ENCODE assay signal across 8 mouse cellular contexts in the genomic region with DNA sequence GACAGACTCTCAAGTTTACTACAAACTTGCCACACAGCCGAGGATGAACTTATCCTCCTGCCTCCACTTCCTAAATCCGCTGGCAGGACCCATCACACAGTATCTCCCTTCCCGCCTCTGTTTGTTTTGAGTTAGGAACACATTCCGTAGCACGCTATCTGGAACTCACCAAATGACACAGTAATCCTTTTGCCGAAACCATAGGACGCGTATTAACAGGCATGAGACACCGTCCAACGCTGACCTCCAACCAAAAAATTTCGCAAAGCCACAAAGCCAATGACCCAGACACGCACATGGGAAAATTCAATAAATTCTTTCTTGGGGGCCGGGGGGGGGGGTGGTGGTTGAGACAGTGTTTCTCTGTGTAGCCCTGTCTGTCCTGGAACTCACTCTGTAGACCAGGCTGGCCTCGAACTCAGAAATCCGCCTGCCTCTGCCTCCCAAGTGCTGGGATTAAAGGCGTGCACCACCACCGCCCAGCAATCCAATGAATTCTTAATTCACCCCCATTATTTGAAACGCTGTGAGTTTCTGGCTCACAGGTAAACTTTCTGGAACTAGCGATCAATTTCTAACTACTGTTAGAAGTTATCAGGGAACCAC. TPM values are rescaled to one million over a fixed set of nuclear protein-coding genes. Genes with fewer than 3 reads are reported as not detected.
DNase-seq lines count a peak whose midpoint lies in the region; ATAC-seq and TF ChIP-seq lines count a peak whose summit lies in the region.

No protein-coding gene starts in this region.

- peak overlapping the region; percentile 42 for H3ac ChIP-seq in C2C12 (ENCODE audit: control insufficient read depth, insufficient read length, low read depth)

- DNase-seq in liver, embryonic 13.5 days: no peak
- DNase-seq in ovary, postnatal 10 days (ENCODE audit: low spot score): no peak
- no peak for DNase-seq in frontal cortex, postnatal 10 days (ENCODE audit: low spot score in 2 of 2)
- no peak for DNase-seq in left cerebral cortex, postnatal 25 days (ENCODE audit: low spot score in 2 of 2)

- H3K4me2 ChIP-seq in forebrain, embryonic 12.5 days: peak overlapping the region; percentile 69
- peak overlapping the region; percentile 76 for H3K4me2 ChIP-seq in liver, embryonic 13.5 days

- 65% methylated on average over 19 of the region's 19 CpGs for WGBS in forebrain, embryonic 12.5 days
- 45% methylated on average over 19 of the region's 19 CpGs for WGBS in liver, embryonic 13.5 days (ENCODE audit: insufficient replicate concordance)

- peaks cover 44% of the 10 kb centered on the region for H3K79me2 ChIP-seq in C2C12 (ENCODE audit: control insufficient read depth, insufficient read depth)

- H3K27ac ChIP-seq in forebrain, embryonic 12.5 days: peak overlapping the region; percentile 82; the same call in 1 of the 2 replicates
- peak overlapping the region; percentile 76 for H3K27ac ChIP-seq in liver, embryonic 13.5 days

- H3K27me3 ChIP-seq in erythroblast, embryonic 14.5 days (ENCODE audit: control insufficient read depth): no peaks in the 10 kb centered on the region
- H3K27me3 ChIP-seq in C2C12 (ENCODE audit: control insufficient read depth, insufficient read depth, insufficient read length): no peaks in the 10 kb centered on the region
- H3K27me3 ChIP-seq in forebrain, embryonic 12.5 days: no peaks in the 10 kb centered on the region
- no peaks in the 10 kb centered on the region for H3K27me3 ChIP-seq in liver, embryonic 13.5 days

- intact Hi-C loops in left cerebral cortex, postnatal 25 days (cut with DNase I): no loop called here

- no peaks in the 10 kb centered on the region for H3K9me3 ChIP-seq in erythroblast, embryonic 14.5 days (ENCODE audit: control insufficient read depth, low read length)
- H3K9me3 ChIP-seq in forebrain, embryonic 12.5 days: no peaks in the 10 kb centered on the region
- H3K9me3 ChIP-seq in liver, embryonic 13.5 days (replicated peaks): no peaks in the 10 kb centered on the region

- peaks cover 29% of the 10 kb centered on the region for H3K4me1 ChIP-seq in erythroblast, embryonic 14.5 days (ENCODE audit: control insufficient read depth)
- H3K4me1 ChIP-seq in forebrain, embryonic 12.5 days: peaks cover 17% of the 10 kb centered on the region
- H3K4me1 ChIP-seq in liver, embryonic 13.5 days (replicated peaks): peaks cover 26% of the 10 kb centered on the region

- TF ChIP-seq CTCF in C2C12 (IDR thresholded peaks at IDR 0.05; ENCODE audit: control insufficient read depth, insufficient read depth, insufficient read length): no peak

- peak overlapping the region; percentile 88 for H3K4me3 ChIP-seq in erythroblast, embryonic 14.5 days (replicated peaks)
- peak overlapping the region; percentile 100 for H3K4me3 ChIP-seq in C2C12 (ENCODE audit: insufficient read depth, poor library complexity, severe bottlenecking)
- H3K4me3 ChIP-seq in forebrain, embryonic 12.5 days (replicated peaks): peak overlapping the region; percentile 82
- peak overlapping the region; percentile 73 for H3K4me3 ChIP-seq in liver, embryonic 13.5 days (replicated peaks)

- peaks cover 26% of the 10 kb centered on the region for H3K36me3 ChIP-seq in erythroblast, embryonic 14.5 days (ENCODE audit: control insufficient read depth)
- H3K36me3 ChIP-seq in C2C12 (ENCODE audit: control insufficient read depth, insufficient read depth): peaks cover 28% of the 10 kb centered on the region
- H3K36me3 ChIP-seq in forebrain, embryonic 12.5 days (replicated peaks): peaks cover 17% of the 10 kb centered on the region
- H3K36me3 ChIP-seq in liver, embryonic 13.5 days: peaks cover 21% of the 10 kb centered on the region

- peaks cover 37% of the 10 kb centered on the region for H3K79me3 ChIP-seq in C2C12 (ENCODE audit: low read depth)

- ATAC-seq in erythroblast, adult 5-6 weeks (replicated peaks; ENCODE audit: low FRiP score, poor library complexity, severe bottlenecking): no peak
- ATAC-seq in forebrain, embryonic 12.5 days (ENCODE audit: low FRiP score): peak; percentile 40
- ATAC-seq in liver, embryonic 13.5 days (ENCODE audit: low read depth): peak; percentile 10; the same call in 1 of the 2 replicates

- peak overlapping the region; percentile 78 for H3K9ac ChIP-seq in forebrain, embryonic 12.5 days
- H3K9ac ChIP-seq in liver, embryonic 13.5 days: peak overlapping the region; percentile 81

TF ChIP-seq in C2C12, 6 proteins besides CTCF, POLR2A, EP300 and RAD21:
- no peak for TF ChIP-seq MAX (IDR thresholded peaks at IDR 0.05)
- TF ChIP-seq CEBPB (IDR thresholded peaks at IDR 0.05; ENCODE audit: low read depth): no peak
- TF ChIP-seq MYOD1 (IDR thresholded peaks at IDR 0.05; ENCODE audit: control insufficient read depth, insufficient read length, low read depth): no peak
- TF ChIP-seq FOSL1 (IDR thresholded peaks at IDR 0.05; ENCODE audit: insufficient read depth, low read length, poor library complexity, severe bottlenecking): no peak
- TF ChIP-seq USF1 (IDR thresholded peaks at IDR 0.05; ENCODE audit: low read depth): no peak
- TF ChIP-seq MYOG (IDR thresholded peaks at IDR 0.05; ENCODE audit: control insufficient read depth, extremely low read depth, insufficient read length): no peak

RNA-seq across cellular contexts. Expression of gene Nup155, which starts 0.6 kb away (rescaled TPM):
- 0.07 and 0.11 TPM in 2 replicates for polyA plus RNA-seq in erythroblast, embryonic 14.5 days (2012)
- total RNA-seq in erythroblast, adult 5-6 weeks (2015; ENCODE audit: low replicate concordance): 8.5 and 17.3 TPM in 2 replicates
- 19.4 and 23.5 TPM in 2 replicates for total RNA-seq in erythroblast, adult 5-6 weeks (2017; ENCODE audit: low replicate concordance)
- polyA plus RNA-seq in C2C12 (2012; fragmentation: generic; extraction: Trizol): 19.5 TPM
- polyA plus RNA-seq in forebrain, embryonic 12.5 days (2016; fragmentation: Nextera tagmentation; extraction: Ambion mirVana): 26.7 and 29.7 TPM in 2 replicates
- polyA plus RNA-seq in liver, embryonic 13.5 days (2015; fragmentation: Nextera tagmentation; extraction: Ambion mirVana): 11.6 and 16.5 TPM in 2 replicates
- total RNA-seq in left cerebral cortex, postnatal 25 days (2021): 10 to 100 TPM; 17.1 to 18.8 TPM

RNA-seq across cellular contexts. Expression of gene Wdr70, which starts 9.5 kb away (rescaled TPM):
- polyA plus RNA-seq in erythroblast, embryonic 14.5 days (2012): 4.9 and 5.1 TPM in 2 replicates
- total RNA-seq in erythroblast, adult 5-6 weeks (2015; ENCODE audit: low replicate concordance): 8.6 and 28.4 TPM in 2 replicates
- total RNA-seq in erythroblast, adult 5-6 weeks (2017; ENCODE audit: low replicate concordance): 16.9 and 25.1 TPM in 2 replicates
- 47.6 TPM for polyA plus RNA-seq in C2C12 (2012; fragmentation: generic; extraction: Trizol)
- polyA plus RNA-seq in forebrain, embryonic 12.5 days (2016; fragmentation: Nextera tagmentation; extraction: Ambion mirVana): 65.1 and 68.7 TPM in 2 replicates
- polyA plus RNA-seq in liver, embryonic 13.5 days (2015; fragmentation: Nextera tagmentation; extraction: Ambion mirVana): 26.9 and 28.2 TPM in 2 replicates
- 10 to 100 TPM; 32.0 to 33.8 TPM for total RNA-seq in left cerebral cortex, postnatal 25 days (2021)

Comparison
In these comparisons a context has a peak if more than half of its experiments do, and no peak if none do; other contexts are left out.
1. RNA of gene Nup155, which starts 0.6 kb away (polyA plus RNA-seq): 26.7 to 29.7 TPM in forebrain, embryonic 12.5 days, 19.5 TPM in C2C12 (single experiment) and 11.6 to 16.5 TPM in liver, embryonic 13.5 days; 0.07 to 0.11 TPM in erythroblast, embryonic 14.5 days; every median in the first group is over 10 times any median in the second.
2. Peak in every context shown above with its lines, with median percentiles within 50 percentile points of each other: H3K4me3 ChIP-seq.